Mouse (Mus musculus): ENCODE measurements around the gene Uggt1. TPM values are rescaled to one million over a fixed set of nuclear protein-coding genes. Genes with fewer than 3 reads are reported as not detected.

Gene Uggt1
- total RNA-seq, 2 experiments from 2014 or later = 37.1 to 39.0 TPM

- TF ChIP-seq CTCF (conservative IDR thresholded peaks at IDR 0.05) = no peak
- no peak overlapping the region for H3K4me3 ChIP-seq
- DNase-seq (ENCODE audit: low spot score in 2 of 2) = no peak
Observed at GRCm38 (mm10) chr1:36269121-36269795, 24.7 kb upstream of the Uggt1 start.

GRCm38 (mm10) chr1:36267595-36267994, 23.1 kb upstream of the Uggt1 start:
- TF ChIP-seq CTCF (conservative IDR thresholded peaks at IDR 0.05) = no peak
- Histone ChIP-seq H3K27ac (no peak overlapping the region), H3K4me3 (no peak overlapping the region)
- no peak for DNase-seq (ENCODE audit: low spot score in 2 of 2)

More at GRCm38 (mm10) chr1:36269121-36269795, 24.7 kb upstream of the Uggt1 start:
- no peak overlapping the region for H3K27ac ChIP-seq

GRCm38 (mm10) chr1:36266293-36266692, 21.8 kb upstream of the Uggt1 start:
- TF ChIP-seq CTCF (conservative IDR thresholded peaks at IDR 0.05) = no peak
- Histone ChIP-seq H3K4me3 (no peak overlapping the region), H3K27ac (no peak overlapping the region)
- DNase-seq (ENCODE audit: low spot score in 2 of 2) = no peak

GRCm38 (mm10) chr1:36263833-36264488, 19.4 kb upstream of the Uggt1 start:
- Histone ChIP-seq H3K27ac (peak overlapping the region; percentile 53; the same call in 1 of the 2 replicates), H3K4me3 (no peak overlapping the region)
- TF ChIP-seq CTCF (conservative IDR thresholded peaks at IDR 0.05) = no peak
- DNase-seq (ENCODE audit: low spot score in 2 of 2) = no peak

GRCm38 (mm10) chr1:36261708-36262504, 17.4 kb upstream of the Uggt1 start:
- H3K4me3 ChIP-seq = no peak overlapping the region
- H3K27ac ChIP-seq = peak overlapping the region; percentile 3; the same call in 1 of the 2 replicates
- DNase-seq (ENCODE audit: low spot score in 2 of 2) = no peak
- no peak for TF ChIP-seq CTCF (conservative IDR thresholded peaks at IDR 0.05)

GRCm38 (mm10) chr1:36260418-36260817, 15.9 kb upstream of the Uggt1 start:
- H3K4me3 ChIP-seq = no peak overlapping the region
- DNase-seq (ENCODE audit: low spot score in 2 of 2) = no peak
- no peak overlapping the region for H3K27ac ChIP-seq
- TF ChIP-seq CTCF (conservative IDR thresholded peaks at IDR 0.05) = no peak

- Histone ChIP-seq H3K4me3 (no peak overlapping the region), H3K27ac (no peak overlapping the region)
- DNase-seq (ENCODE audit: low spot score in 2 of 2) = no peak
- no peak for TF ChIP-seq CTCF (conservative IDR thresholded peaks at IDR 0.05)
Observed at GRCm38 (mm10) chr1:36259281-36259680, 14.8 kb upstream of the Uggt1 start.

- no peak for DNase-seq (ENCODE audit: low spot score in 2 of 2)
- TF ChIP-seq CTCF (conservative IDR thresholded peaks at IDR 0.05) = no peak
- Histone ChIP-seq H3K4me3 (no peak overlapping the region), H3K27ac (no peak overlapping the region)
Observed at GRCm38 (mm10) chr1:36258631-36259030, 14.1 kb upstream of the Uggt1 start.

- Histone ChIP-seq H3K27ac (no peak overlapping the region), H3K4me3 (no peak overlapping the region)
- no peak for DNase-seq (ENCODE audit: low spot score in 2 of 2)
- no peak for TF ChIP-seq CTCF (conservative IDR thresholded peaks at IDR 0.05)
Observed at GRCm38 (mm10) chr1:36257276-36257675, 12.8 kb upstream of the Uggt1 start.

GRCm38 (mm10) chr1:36255871-36256640, 11.5 kb upstream of the Uggt1 start:
- Histone ChIP-seq H3K4me3 (no peak overlapping the region), H3K27ac (no peak overlapping the region)
- TF ChIP-seq CTCF (conservative IDR thresholded peaks at IDR 0.05) = peak; percentile 69
- no peak for DNase-seq (ENCODE audit: low spot score in 2 of 2)

- Histone ChIP-seq H3K27ac (no peak overlapping the region), H3K4me3 (peak overlapping the region; percentile 14; the same call in 1 of the 2 replicates)
- TF ChIP-seq CTCF (conservative IDR thresholded peaks at IDR 0.05) = peak; percentile 80
- no peak for DNase-seq (ENCODE audit: low spot score in 2 of 2)
Observed at GRCm38 (mm10) chr1:36254635-36255360, 10.3 kb upstream of the Uggt1 start.

- TF ChIP-seq CTCF (conservative IDR thresholded peaks at IDR 0.05) = peak; percentile 99
Observed at GRCm38 (mm10) chr1:36252791-36253190, 8.3 kb upstream of the Uggt1 start.

More at GRCm38 (mm10) chr1:36252791-36253190, 8.3 kb upstream of the Uggt1 start:
- no peak overlapping the region for H3K4me3 ChIP-seq
- DNase-seq (ENCODE audit: low spot score in 2 of 2) = peak; percentile 72 to 81
- H3K27ac ChIP-seq = no peak overlapping the region

Measured in layer of hippocampus, adult 2 months (tissue).